Mouse (Mus musculus) embryonic fibroblast, embryonic 13.5 days (primary cell): ENCODE measurements around the gene Brinp1. TPM values are rescaled to one million over a fixed set of nuclear protein-coding genes. Genes with fewer than 3 reads are reported as not detected.
"Not testable (repeated sequence)": the region's sequence is repeated elsewhere in the genome, so short reads cannot be mapped to it uniquely, and the experiment has no call there.

Source experiments
- H3K27ac ChIP-seq: 2 replicates; pipeline ENCODE4 v1.5.1; 2012; ENCODE audit warnings: low read length, control low read depth, inconsistent platforms; ENCODE audit not compliant: insufficient read depth
- H3K4me1 ChIP-seq: 2 replicates; pipeline ENCODE4 v1.6.1; 2011; ENCODE audit warnings: low read length; ENCODE audit not compliant: control insufficient read depth, insufficient read depth
- H3K4me3 ChIP-seq: 2 replicates; pipeline ENCODE4 v1.5.1; 2011; ENCODE audit warnings: mild to moderate bottlenecking, control low read depth, low read length; ENCODE audit not compliant: insufficient read depth
- CTCF ChIP-seq: IDR thresholded peaks from 2 replicates; pipeline ENCODE4 v1.5.1; 2011; ENCODE audit warnings: mild to moderate bottlenecking, control low read depth, low read length, moderate library complexity, borderline replicate concordance; ENCODE audit not compliant: insufficient read depth
- POLR2A ChIP-seq: IDR thresholded peaks from 2 replicates; pipeline ENCODE4 v1.6.1; 2011; ENCODE audit warnings: low read depth, mild to moderate bottlenecking, control low read depth, low read length, moderate library complexity
- polyA plus RNA-seq: library from polyadenylated mRNA; stranded (reverse); fragments of >200 nt; gene quantifications from 2 replicates; pipeline ENCODE4 v1.2.4, GENCODE M21; 2011; ENCODE audit warnings: low read depth; ENCODE audit not compliant: missing spikeins, insufficient read length

Brinp1 gene
- polyA plus RNA-seq, 1 experiment, result 5.8 TPM

GRCm38 (mm10) chr4:68846976-68847375 is 107.2 kb downstream of the Brinp1 start:
- Histone ChIP-seq H3K4me1 (no peaks in the 10 kb centered on the region), H3K4me3 (no peak overlapping the region), H3K27ac (no peak overlapping the region)
- TF ChIP-seq POLR2A (no peak), CTCF (no peak)

- Histone ChIP-seq H3K4me1 (no peaks in the 10 kb centered on the region), H3K4me3 (no peak overlapping the region), H3K27ac (no peak overlapping the region)
- TF ChIP-seq POLR2A, result no peak
- TF ChIP-seq CTCF, result no peak
These were observed 108.2 kb downstream of the Brinp1 start for GRCm38 (mm10) chr4:68845964-68846363.

- H3K4me1 ChIP-seq, H3K4me3 ChIP-seq, H3K27ac ChIP-seq: not testable (repeated sequence)
These were observed 140.2 kb downstream of the Brinp1 start for GRCm38 (mm10) chr4:68813997-68814396.

GRCm38 (mm10) chr4:68806502-68806901 is 147.7 kb downstream of the Brinp1 start:
- TF ChIP-seq CTCF (no peak), POLR2A (no peak)
- Histone ChIP-seq H3K27ac (no peak overlapping the region), H3K4me1 (0 out of 2 replicates have a peak, but pooled peaks cover 1% of the 10 kb centered on the region), H3K4me3 (no peak overlapping the region)

- Histone ChIP-seq H3K4me1 (0 out of 2 replicates have a peak, but pooled peaks cover 1% of the 10 kb centered on the region), H3K27ac (no peak overlapping the region), H3K4me3 (no peak overlapping the region)
- TF ChIP-seq CTCF (no peak), POLR2A (no peak)
These were observed 152.0 kb downstream of the Brinp1 start for GRCm38 (mm10) chr4:68801923-68802855.

GRCm38 (mm10) chr4:68790003-68790402 is 164.2 kb downstream of the Brinp1 start:
- Histone ChIP-seq H3K4me3 (no peak overlapping the region), H3K4me1 (peaks cover 11% of the 10 kb centered on the region), H3K27ac (peak overlapping the region; percentile 54; the same call in 1 of the 2 replicates)
- TF ChIP-seq CTCF, result no peak
- TF ChIP-seq POLR2A, result no peak

GRCm38 (mm10) chr4:68788477-68788999 is 165.7 kb downstream of the Brinp1 start:
- H3K4me1 ChIP-seq, result peaks cover 11% of the 10 kb centered on the region
- H3K27ac ChIP-seq, result peak overlapping the region; percentile 97
- no peak for TF ChIP-seq POLR2A
- TF ChIP-seq CTCF, result no peak
- no peak overlapping the region for H3K4me3 ChIP-seq

- peaks cover 11% of the 10 kb centered on the region for H3K4me1 ChIP-seq
- no peak overlapping the region for H3K27ac ChIP-seq
- no peak for TF ChIP-seq POLR2A
- TF ChIP-seq CTCF, result no peak
- no peak overlapping the region for H3K4me3 ChIP-seq
These were observed 166.6 kb downstream of the Brinp1 start for GRCm38 (mm10) chr4:68787642-68788041.

GRCm38 (mm10) chr4:68768256-68768655 is 185.9 kb downstream of the Brinp1 start:
- Histone ChIP-seq H3K4me3 (no peak overlapping the region), H3K4me1 (no peaks in the 10 kb centered on the region), H3K27ac (no peak overlapping the region)
- TF ChIP-seq POLR2A (no peak), CTCF (no peak)

GRCm38 (mm10) chr4:68767393-68767792 is 186.8 kb downstream of the Brinp1 start:
- H3K27ac ChIP-seq, result no peak overlapping the region
- TF ChIP-seq POLR2A (no peak), CTCF (no peak)
- H3K4me1 ChIP-seq, result no peaks in the 10 kb centered on the region
- H3K4me3 ChIP-seq, result no peak overlapping the region
